Mouse (Mus musculus) stomach, postnatal 0 days (tissue): ENCODE results near the gene Vps9d1.

Experiments
- CTCF ChIP-seq: IDR thresholded peaks from 2 replicates; pipeline ENCODE4 v1.5.1; 2016; ENCODE audit warnings: antibody characterized with exemption, low read depth, mild to moderate bottlenecking, moderate library complexity
- EP300 ChIP-seq: optimal IDR thresholded peaks from 2 replicates; pipeline ENCODE3; 2016; ENCODE audit warnings: antibody characterized with exemption

DNA sequence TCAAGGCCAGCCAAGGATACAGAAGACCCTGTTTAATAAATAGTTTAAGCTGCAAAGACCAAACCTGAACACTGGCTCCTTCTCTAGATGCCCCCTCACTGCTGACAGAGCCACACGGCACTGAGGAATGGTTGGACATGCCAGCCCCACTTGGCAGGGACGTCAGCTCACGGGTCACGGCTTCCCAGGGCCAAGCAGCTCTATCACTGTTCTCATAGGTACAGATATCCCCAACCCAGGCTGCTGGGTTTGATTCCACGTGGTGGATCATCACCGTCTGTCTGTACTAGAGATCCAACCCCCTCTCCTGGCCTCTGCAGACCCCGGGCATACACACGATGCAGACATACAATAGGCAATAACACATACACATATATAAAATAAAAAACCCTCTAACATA, 36.5 kb upstream of the Vps9d1 start:
- no peak for TF ChIP-seq CTCF
- no peak for TF ChIP-seq EP300
